Mouse (Mus musculus) stomach, postnatal 0 days (tissue): ENCODE results near the gene Atp13a5. TPM values are rescaled to one million over a fixed set of nuclear protein-coding genes. Genes with fewer than 3 reads are reported as not detected.

Experiments used
- ATAC-seq: fragments of 200-750 bp; cut with Nextera tagmentation; 2 replicates; pipeline ENCODE4 v1.8.0; 2017; ENCODE audit not compliant: low FRiP score, low TSS enrichment
- DNase-seq: peaks from one replicate; pipeline ENCODE4 v3.0.0-alpha.2; 2016; ENCODE audit warnings: low spot score
- H3K27ac ChIP-seq: fragments of 300-500 bp; sonication (generic); replicated peaks from 2 replicates; pipeline ENCODE4 v1.5.1; 2014; ENCODE audit warnings: mild to moderate bottlenecking, control low read depth
- H3K27me3 ChIP-seq: fragments of 300-500 bp; sonication (generic); 2 replicates; pipeline ENCODE4 v1.6.1; 2014; ENCODE audit warnings: low read length; ENCODE audit not compliant: control insufficient read depth, insufficient read depth
- H3K36me3 ChIP-seq: fragments of 300-500 bp; sonication (generic); 2 replicates; pipeline ENCODE4 v1.6.1; 2014; ENCODE audit warnings: low read length, mixed read lengths; ENCODE audit not compliant: control insufficient read depth, insufficient read depth
- H3K4me1 ChIP-seq: fragments of 300-500 bp; sonication (generic); replicated peaks from 2 replicates; pipeline ENCODE4 v1.6.1; 2014; ENCODE audit warnings: antibody characterized with exemption; ENCODE audit not compliant: control insufficient read depth, insufficient read depth
- H3K4me2 ChIP-seq: fragments of 300-500 bp; sonication (generic); replicated peaks from 2 replicates; pipeline ENCODE4 v1.6.1; 2014; ENCODE audit warnings: low read depth, mild to moderate bottlenecking, control low read depth, moderate library complexity
- H3K4me3 ChIP-seq: fragments of 300-500 bp; sonication (generic); 2 replicates; pipeline ENCODE4 v1.5.1; 2014; ENCODE audit warnings: low read depth, low read length, control low read depth
- H3K9ac ChIP-seq: fragments of 300-500 bp; sonication (generic); 2 replicates; pipeline ENCODE4 v1.6.1; 2014; ENCODE audit warnings: mild to moderate bottlenecking, low read length, control low read depth, mixed read lengths
- H3K9me3 ChIP-seq: fragments of 300-500 bp; sonication (generic); 2 replicates; pipeline ENCODE4 v1.6.1; 2016; ENCODE audit warnings: low read length; ENCODE audit not compliant: control insufficient read depth
- CTCF ChIP-seq: IDR thresholded peaks from 2 replicates; pipeline ENCODE4 v1.5.1; 2016; ENCODE audit warnings: antibody characterized with exemption, low read depth, mild to moderate bottlenecking, moderate library complexity
- EP300 ChIP-seq: optimal IDR thresholded peaks from 2 replicates; pipeline ENCODE3; 2016; ENCODE audit warnings: antibody characterized with exemption
- WGBS: fragments of 180-500 bp; shearing (Covaris S2); extraction: QIAGEN DNeasy Blood & Tissue Kit; methylation state at CpG from one replicate; pipeline ENCODE4 v1.1.7; 2014; 5-methylcytosine and 5-hydroxymethylcytosine counted together
- polyA plus RNA-seq: library from polyadenylated mRNA; unstranded; fragments of >200 nt; fragmentation: Nextera tagmentation; extraction: Ambion mirVana; gene quantifications from 2 replicates; pipeline ENCODE4 v1.2.1, GENCODE M21; 2015

The Atp13a5 gene
- 1.1 TPM in 2 replicates for polyA plus RNA-seq

GRCm38 (mm10) chr16:29378458-29378857 is at the start of gene Atp13a5:
Gene Atp13a5 (minus strand): TSS chr16:29378732.
- TF ChIP-seq EP300: no peak
- TF ChIP-seq CTCF: no peak
- WGBS: 32% methylated on average over 4 of the region's 4 CpGs
- no peaks in the 10 kb centered on the region for H3K4me1 ChIP-seq
- peak; percentile 16 for DNase-seq
- ATAC-seq: 0 out of 2 replicates have a peak, but pooled peaks have one; percentile 24
- H3K9ac ChIP-seq: no peak within 1 kb of the TSS
- no peak within 1 kb of the TSS for H3K4me2 ChIP-seq
- no peaks in the 10 kb centered on the region for H3K36me3 ChIP-seq
- no peak within 1 kb of the TSS for H3K4me3 ChIP-seq
- H3K9me3 ChIP-seq: no peaks in the 10 kb centered on the region
- H3K27ac ChIP-seq: no peak within 1 kb of the TSS
- H3K27me3 ChIP-seq: no peaks in the 10 kb centered on the region

GRCm38 (mm10) chr16:29414822-29415221 is 36.3 kb upstream of the Atp13a5 start:
- Histone ChIP-seq H3K4me2 (no peak overlapping the region), H3K9ac (no peak overlapping the region), H3K27me3 (no peaks in the 10 kb centered on the region), H3K4me3 (no peak overlapping the region), H3K9me3 (no peaks in the 10 kb centered on the region), H3K27ac (no peak overlapping the region), H3K36me3 (no peaks in the 10 kb centered on the region), H3K4me1 (no peaks in the 10 kb centered on the region)
- DNase-seq (no peak), ATAC-seq (no peak)
- WGBS: 84% methylated on average over 6 of the region's 6 CpGs
- TF ChIP-seq CTCF (no peak), EP300 (no peak)

GRCm38 (mm10) chr16:29407319-29407718 is 28.8 kb upstream of the Atp13a5 start:
- DNase-seq: no peak
- H3K9me3 ChIP-seq: no peaks in the 10 kb centered on the region
- H3K27me3 ChIP-seq: no peaks in the 10 kb centered on the region
- H3K4me1 ChIP-seq: no peaks in the 10 kb centered on the region
- no peak overlapping the region for H3K27ac ChIP-seq
- TF ChIP-seq EP300: no peak
- no peak for TF ChIP-seq CTCF
- no peak overlapping the region for H3K4me3 ChIP-seq
- no peak overlapping the region for H3K4me2 ChIP-seq
- 90% methylated on average over 10 of the region's 10 CpGs for WGBS
- no peak for ATAC-seq
- H3K36me3 ChIP-seq: no peaks in the 10 kb centered on the region
- H3K9ac ChIP-seq: no peak overlapping the region

- 79% methylated on average over 2 of the region's 2 CpGs for WGBS
- no peak overlapping the region for H3K4me3 ChIP-seq
- H3K36me3 ChIP-seq: no peaks in the 10 kb centered on the region
- no peaks in the 10 kb centered on the region for H3K9me3 ChIP-seq
- H3K4me1 ChIP-seq: no peaks in the 10 kb centered on the region
- no peak overlapping the region for H3K4me2 ChIP-seq
- no peak for TF ChIP-seq CTCF
- no peak for TF ChIP-seq EP300
- DNase-seq (no peak), ATAC-seq (no peak)
- no peak overlapping the region for H3K9ac ChIP-seq
- H3K27ac ChIP-seq: no peak overlapping the region
- H3K27me3 ChIP-seq: no peaks in the 10 kb centered on the region
Observed at GRCm38 (mm10) chr16:29399079-29399478, 20.5 kb upstream of the Atp13a5 start.

- no peaks in the 10 kb centered on the region for H3K9me3 ChIP-seq
- no peak for ATAC-seq
Observed at GRCm38 (mm10) chr16:29384781-29385180, 6.2 kb upstream of the Atp13a5 start.

GRCm38 (mm10) chr16:29374636-29375035 is 3.9 kb downstream of the Atp13a5 start:
- H3K4me3 ChIP-seq: no peak overlapping the region
- H3K4me2 ChIP-seq: no peak overlapping the region
- DNase-seq (no peak), ATAC-seq (no peak)
- H3K36me3 ChIP-seq: no peaks in the 10 kb centered on the region
- H3K27me3 ChIP-seq: no peaks in the 10 kb centered on the region
- H3K4me1 ChIP-seq: no peaks in the 10 kb centered on the region
- H3K9me3 ChIP-seq: no peaks in the 10 kb centered on the region
- H3K27ac ChIP-seq: no peak overlapping the region
- no peak for TF ChIP-seq CTCF
- 83% methylated on average over 8 of the region's 8 CpGs for WGBS
- no peak overlapping the region for H3K9ac ChIP-seq

More at GRCm38 (mm10) chr16:29384781-29385180, 6.2 kb upstream of the Atp13a5 start:
- Histone ChIP-seq H3K36me3 (no peaks in the 10 kb centered on the region), H3K27ac (no peak overlapping the region), H3K4me1 (no peaks in the 10 kb centered on the region), H3K4me3 (no peak overlapping the region), H3K27me3 (no peaks in the 10 kb centered on the region), H3K4me2 (no peak overlapping the region), H3K9ac (no peak overlapping the region)
- WGBS: 85% methylated on average over 4 of the region's 4 CpGs
- DNase-seq: no peak
- TF ChIP-seq EP300 (no peak), CTCF (no peak)
